Mouse (Mus musculus) right cerebral cortex, adult 2 months (tissue): ENCODE results near the gene Cyp4x1.

Experiments used
- DNase-seq, 2 experiments: peaks; one replicate each; pipeline ENCODE4 v3.0.0; 2021 to 2022; ENCODE audit warnings: low spot score in 2 of 2

Gene Cyp4x1

DNA sequence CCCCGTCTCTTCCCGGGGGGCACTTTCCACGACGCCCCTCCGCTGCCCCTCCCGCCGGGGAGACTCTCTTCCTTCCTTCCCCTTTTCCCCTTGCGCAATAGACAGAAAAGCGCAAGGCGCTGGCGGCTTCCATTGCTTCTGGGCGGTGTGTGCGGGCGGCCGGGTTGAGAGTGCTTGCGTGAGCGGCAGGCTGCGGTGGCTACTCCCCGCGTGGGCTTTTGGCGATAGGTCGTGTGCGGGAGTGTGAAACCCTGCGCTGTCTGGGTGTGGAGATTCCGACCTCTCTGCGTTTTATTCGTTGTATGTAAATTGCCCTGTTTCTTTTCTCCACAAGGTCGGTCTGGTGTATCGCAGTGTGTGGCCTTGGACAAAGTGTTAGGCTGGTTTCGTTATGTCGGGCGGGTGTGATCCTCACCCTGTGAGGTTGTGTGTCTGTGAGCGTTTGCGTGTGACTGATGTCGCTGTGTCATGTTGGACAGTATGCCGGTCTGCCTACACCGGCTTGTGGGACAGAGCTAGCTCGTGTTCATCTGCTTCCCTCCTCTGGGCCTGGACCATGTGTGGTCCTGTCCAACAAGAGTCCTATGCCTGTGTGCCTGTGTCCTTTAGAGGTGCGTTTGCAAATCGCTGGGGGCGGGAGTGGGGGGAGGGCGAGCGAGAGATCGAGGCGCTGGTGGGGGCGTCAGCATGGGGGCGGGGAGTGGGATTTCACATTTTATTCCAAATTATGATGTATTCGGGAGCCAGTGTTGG, 77.0 kb downstream of the Cyp4x1 start:
- DNase-seq = peak in 1 of 2 experiments; percentile 24

DNA sequence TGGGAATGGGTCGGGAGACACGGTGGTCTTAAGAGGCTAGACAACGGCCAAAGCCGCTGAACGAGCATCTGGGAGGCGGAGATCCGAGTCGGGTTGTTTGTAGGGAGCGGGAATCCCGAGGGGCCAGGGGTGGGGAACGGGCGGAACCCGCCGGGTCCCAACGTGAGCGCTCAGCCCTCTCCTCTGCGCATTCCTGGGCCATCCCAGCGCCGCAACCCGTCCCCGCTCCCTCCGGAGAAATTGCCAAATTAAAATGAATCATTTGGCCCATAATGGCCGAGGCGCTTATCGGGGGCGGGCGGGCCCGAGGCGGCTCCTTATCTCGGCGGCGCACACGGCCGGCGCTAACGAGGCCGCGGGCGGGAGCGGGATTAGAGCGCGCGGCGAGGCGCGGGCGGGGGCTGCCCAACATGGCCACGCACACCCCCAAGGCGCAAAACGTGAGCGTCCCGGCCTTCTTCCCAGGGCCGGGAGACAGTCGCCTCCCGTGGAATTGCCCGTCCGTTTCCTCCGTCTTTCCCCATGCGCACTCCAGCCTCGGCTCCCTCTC, 77.6 kb downstream of the Cyp4x1 start, which contains the start of gene Tal1:
Gene Tal1 (plus strand): TSS at position 56 of the 550 bp plus-strand sequence.
- no peak for DNase-seq
